Mouse (Mus musculus) neural tube, embryonic 15.5 days (tissue): ENCODE measurements around the gene Slc28a2. TPM values are rescaled to one million over a fixed set of nuclear protein-coding genes. Genes with fewer than 3 reads are reported as not detected.
"Not testable (repeated sequence)": the region's sequence is repeated elsewhere in the genome, so short reads cannot be mapped to it uniquely, and the experiment has no call there.

Source experiments
- ATAC-seq: fragments of 200-750 bp; cut with Nextera tagmentation; 2 replicates; pipeline ENCODE4 v1.8.0; 2017; ENCODE audit warnings: mild to moderate bottlenecking, moderate TSS enrichment, moderate library complexity; ENCODE audit not compliant: low FRiP score
- H3K27ac ChIP-seq: fragments of 300-500 bp; sonication (generic); replicated peaks from 2 replicates; pipeline ENCODE4 v1.5.1; 2015; ENCODE audit warnings: mild to moderate bottlenecking, inconsistent platforms
- H3K27me3 ChIP-seq: fragments of 300-500 bp; sonication (generic); replicated peaks from 2 replicates; pipeline ENCODE4 v1.6.1; 2015; ENCODE audit warnings: inconsistent platforms
- H3K36me3 ChIP-seq: fragments of 300-500 bp; sonication (generic); 2 replicates; pipeline ENCODE4 v1.6.1; 2015; ENCODE audit warnings: inconsistent platforms
- H3K4me1 ChIP-seq: fragments of 300-500 bp; sonication (generic); 2 replicates; pipeline ENCODE4 v1.6.1; 2015; ENCODE audit warnings: inconsistent platforms
- H3K4me2 ChIP-seq: fragments of 300-500 bp; sonication (generic); 2 replicates; pipeline ENCODE4 v1.6.1; 2015; ENCODE audit warnings: inconsistent platforms, mild to moderate bottlenecking, moderate library complexity
- H3K4me3 ChIP-seq: fragments of 300-500 bp; sonication (generic); replicated peaks from 2 replicates; pipeline ENCODE4 v1.5.1; 2015; ENCODE audit warnings: mild to moderate bottlenecking, inconsistent platforms
- H3K9ac ChIP-seq: fragments of 300-500 bp; sonication (generic); replicated peaks from 2 replicates; pipeline ENCODE4 v1.6.1; 2015; ENCODE audit warnings: mild to moderate bottlenecking, inconsistent platforms
- H3K9me3 ChIP-seq: fragments of 300-500 bp; sonication (generic); replicated peaks from 2 replicates; pipeline ENCODE4 v1.6.1; 2016; ENCODE audit warnings: inconsistent platforms
- WGBS: fragments of 180-500 bp; shearing (Covaris S2); methylation state at CpG from one replicate; pipeline ENCODE4 v1.1.7; 2015; ENCODE audit warnings: mixed read lengths; 5-methylcytosine and 5-hydroxymethylcytosine counted together
- polyA plus RNA-seq: library from polyadenylated mRNA; unstranded; fragments of >200 nt; fragmentation: Nextera tagmentation; extraction: Ambion mirVana; gene quantifications from 2 replicates; pipeline ENCODE4 v1.2.1, GENCODE M21; 2015

Gene Slc28a2
- polyA plus RNA-seq, 1 experiment from 2014 or later: not detected

DNA sequence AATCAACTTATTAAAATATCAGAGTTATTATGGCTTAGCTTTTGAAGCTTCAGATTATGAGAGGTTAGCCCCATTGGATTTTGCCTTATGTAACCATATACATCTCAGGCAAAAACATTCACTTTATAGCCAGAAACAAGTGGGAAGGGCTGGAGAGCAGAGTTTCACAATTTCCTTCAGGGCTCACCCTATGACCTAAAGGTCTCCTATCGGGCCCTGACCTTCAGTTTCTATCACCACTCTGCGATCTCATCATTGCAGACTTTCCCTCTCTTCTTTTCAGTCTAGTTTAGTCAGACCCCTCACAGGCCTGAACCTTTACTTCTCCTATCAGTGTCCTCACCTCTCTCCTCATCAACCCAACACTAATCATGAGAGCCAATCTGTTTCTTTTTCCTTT is 18.7 kb upstream of the Slc28a2 start:
- H3K9me3 ChIP-seq: no peaks in the 10 kb centered on the region
- H3K36me3 ChIP-seq: no peaks in the 10 kb centered on the region
- H3K9ac ChIP-seq: no peak overlapping the region
- no peak overlapping the region for H3K27ac ChIP-seq
- H3K4me3 ChIP-seq: no peak overlapping the region
- ATAC-seq: no peak
- no peaks in the 10 kb centered on the region for H3K4me1 ChIP-seq
- no peaks in the 10 kb centered on the region for H3K27me3 ChIP-seq
- no peak overlapping the region for H3K4me2 ChIP-seq
- 90% methylated on average over 2 of the region's 2 CpGs for WGBS

DNA sequence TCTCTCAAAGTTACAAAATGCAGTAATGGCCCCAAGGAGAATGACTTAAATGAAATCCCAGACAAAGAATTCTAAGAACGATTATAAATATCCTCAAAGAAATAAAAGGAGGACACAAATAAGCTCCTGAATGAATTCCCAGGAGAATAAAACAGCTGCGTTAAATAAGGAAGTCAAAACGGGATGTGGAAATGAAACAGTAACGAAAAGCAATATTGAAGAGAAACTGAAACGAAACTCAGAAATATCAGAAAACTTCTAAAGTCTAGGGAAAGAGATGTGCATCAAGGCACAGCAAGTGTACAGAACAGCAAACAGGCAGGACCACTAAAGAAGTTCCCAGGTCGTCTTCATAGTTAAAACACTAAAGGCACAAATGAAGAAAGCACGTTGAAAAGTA is 17.3 kb upstream of the Slc28a2 start:
- H3K27ac ChIP-seq: no peak overlapping the region
- H3K4me2 ChIP-seq: no peak overlapping the region
- no peaks in the 10 kb centered on the region for H3K4me1 ChIP-seq
- no peak for ATAC-seq
- H3K4me3 ChIP-seq: no peak overlapping the region
- H3K27me3 ChIP-seq: no peaks in the 10 kb centered on the region
- WGBS: 82% methylated on average over 7 of the region's 7 CpGs
- H3K9me3 ChIP-seq: no peaks in the 10 kb centered on the region
- H3K9ac ChIP-seq: no peak overlapping the region
- no peaks in the 10 kb centered on the region for H3K36me3 ChIP-seq

GRCm38 (mm10) chr2:122426645-122427044 is 368 bp downstream of the Slc28a2 start:
- H3K27ac ChIP-seq, H3K4me3 ChIP-seq, H3K9me3 ChIP-seq, H3K36me3 ChIP-seq, ATAC-seq, H3K9ac ChIP-seq, H3K4me1 ChIP-seq, H3K27me3 ChIP-seq, H3K4me2 ChIP-seq: not testable (repeated sequence)
- 85% methylated on average over 2 of the region's 2 CpGs for WGBS

- WGBS: 91% methylated on average over 5 of the region's 5 CpGs
- not testable (repeated sequence) for H3K36me3 ChIP-seq, H3K4me2 ChIP-seq, H3K9ac ChIP-seq, H3K4me3 ChIP-seq, H3K27ac ChIP-seq, H3K27me3 ChIP-seq, ATAC-seq, H3K9me3 ChIP-seq, H3K4me1 ChIP-seq
Observed at GRCm38 (mm10) chr2:122438706-122439482, 12.6 kb downstream of the Slc28a2 start.

- ATAC-seq, H3K36me3 ChIP-seq, H3K4me2 ChIP-seq, H3K4me3 ChIP-seq, H3K27ac ChIP-seq, H3K9me3 ChIP-seq, H3K4me1 ChIP-seq, H3K27me3 ChIP-seq, H3K9ac ChIP-seq: not testable (repeated sequence)
- 29% methylated on average over 1 of the region's 3 CpGs for WGBS
Observed at GRCm38 (mm10) chr2:122440521-122440920, 14.2 kb downstream of the Slc28a2 start.

DNA sequence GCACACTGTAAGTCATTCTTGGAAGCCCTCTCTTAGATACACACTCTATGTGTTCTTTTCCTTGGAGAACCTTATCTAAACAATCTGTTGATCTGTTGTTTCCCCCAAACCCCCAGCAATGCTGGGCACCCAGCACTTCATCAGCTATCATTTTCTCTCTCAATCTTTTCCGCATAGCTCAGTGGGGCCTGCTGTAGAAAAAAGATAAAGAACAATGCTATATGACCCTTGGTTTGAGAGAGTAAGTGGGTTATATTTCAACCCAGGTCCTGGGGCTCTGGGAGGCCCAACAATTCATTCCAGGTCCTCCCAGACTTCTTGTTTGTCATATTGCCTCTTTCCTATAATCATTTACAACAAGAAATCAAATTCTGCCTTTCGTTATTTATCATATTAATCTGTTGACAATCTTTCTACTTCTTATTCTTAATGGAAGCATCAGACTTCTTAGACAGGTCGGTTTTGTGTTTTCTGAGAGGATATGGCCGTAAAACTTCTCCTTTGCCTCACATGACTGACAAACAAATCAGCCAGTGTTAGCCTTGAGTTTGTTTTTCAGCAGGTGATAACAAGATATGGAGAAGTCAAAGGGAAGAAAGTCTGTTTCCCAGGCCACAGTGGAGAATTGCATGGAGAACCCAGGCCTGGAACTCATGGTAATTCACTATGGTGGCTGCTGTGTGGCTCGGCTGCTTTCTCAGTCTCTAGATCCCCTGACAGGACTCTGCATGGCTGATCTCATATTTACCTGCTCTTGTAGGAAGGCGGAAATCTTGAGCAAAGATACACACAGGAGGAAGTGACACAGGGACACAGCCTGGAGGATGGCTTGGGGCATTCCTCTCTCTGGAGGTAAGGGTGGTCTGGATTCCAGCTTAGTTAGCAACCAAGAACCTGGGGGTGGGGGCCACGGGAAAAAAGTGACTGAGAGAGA is 15.0 kb downstream of the Slc28a2 start:
- H3K4me2 ChIP-seq: no peak overlapping the region
- no peak overlapping the region for H3K9ac ChIP-seq
- H3K36me3 ChIP-seq: no peaks in the 10 kb centered on the region
- no peak overlapping the region for H3K27ac ChIP-seq
- WGBS: 90% methylated on average over 7 of the region's 7 CpGs
- ATAC-seq: no peak
- H3K27me3 ChIP-seq: no peaks in the 10 kb centered on the region
- no peaks in the 10 kb centered on the region for H3K4me1 ChIP-seq
- H3K9me3 ChIP-seq: no peaks in the 10 kb centered on the region
- no peak overlapping the region for H3K4me3 ChIP-seq

GRCm38 (mm10) chr2:122450351-122450750 is 24.1 kb downstream of the Slc28a2 start:
- no peak for ATAC-seq

DNA sequence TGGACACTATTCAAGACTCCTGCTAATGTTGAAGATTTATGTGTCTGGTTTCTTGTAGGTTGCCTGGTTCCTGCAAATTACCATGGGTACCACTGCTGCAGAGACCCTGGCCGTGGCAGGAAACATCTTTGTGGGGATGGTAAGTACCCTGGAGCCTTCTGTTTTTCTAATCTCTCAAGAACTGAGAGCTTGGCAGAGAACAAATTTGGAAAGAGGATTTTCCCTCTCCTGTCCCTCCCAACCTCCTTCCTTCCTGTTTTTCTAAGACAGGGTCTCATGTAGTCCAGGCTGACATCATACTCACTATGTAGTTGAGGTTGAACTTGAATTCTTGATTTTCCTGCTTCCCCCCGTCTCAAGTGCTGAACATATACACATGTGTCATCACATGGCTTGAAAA is 26.1 kb downstream of the Slc28a2 start:
- Histone ChIP-seq H3K9ac (no peak overlapping the region), H3K9me3 (no peaks in the 10 kb centered on the region), H3K4me3 (no peak overlapping the region), H3K4me2 (no peak overlapping the region), H3K27me3 (no peaks in the 10 kb centered on the region), H3K36me3 (no peaks in the 10 kb centered on the region), H3K27ac (no peak overlapping the region; the same call in 1 of the 2 replicates), H3K4me1 (no peaks in the 10 kb centered on the region)
- no peak; the same call in 1 of the 2 replicates for ATAC-seq
- WGBS: 69% methylated on average over 2 of the region's 2 CpGs

More at GRCm38 (mm10) chr2:122450351-122450750, 24.1 kb downstream of the Slc28a2 start:
- Histone ChIP-seq H3K4me3 (no peak overlapping the region), H3K27ac (no peak overlapping the region), H3K4me1 (no peaks in the 10 kb centered on the region), H3K9ac (no peak overlapping the region), H3K36me3 (no peaks in the 10 kb centered on the region), H3K9me3 (no peaks in the 10 kb centered on the region), H3K4me2 (no peak overlapping the region), H3K27me3 (no peaks in the 10 kb centered on the region)
- WGBS: 87% methylated on average over 4 of the region's 4 CpGs

DNA sequence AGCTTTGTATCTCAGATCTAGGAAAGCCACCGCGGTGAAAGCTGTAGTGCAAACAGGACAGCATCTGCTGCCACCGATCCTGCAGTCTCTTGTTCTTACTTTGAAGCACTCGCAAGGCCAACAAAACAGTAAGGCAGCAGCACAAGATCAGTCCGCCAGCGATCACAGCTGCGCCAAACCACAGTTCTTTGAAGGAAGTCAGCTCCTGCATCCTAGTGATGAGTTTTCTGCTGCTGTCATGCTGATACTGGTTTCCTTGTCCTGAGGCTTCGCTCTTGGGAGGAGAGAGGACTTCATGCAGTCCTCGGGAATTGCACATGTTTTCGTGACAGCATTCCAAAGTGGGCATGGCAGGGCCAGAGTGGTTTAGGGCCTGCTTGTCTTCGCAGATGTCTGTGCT is 40.6 kb downstream of the Slc28a2 start:
- 34% methylated on average over 11 of the region's 11 CpGs for WGBS
- Histone ChIP-seq H3K4me1 (peaks cover 10% of the 10 kb centered on the region), H3K9me3 (no peaks in the 10 kb centered on the region), H3K36me3 (no peaks in the 10 kb centered on the region), H3K9ac (peak overlapping the region; percentile 59), H3K27me3 (no peaks in the 10 kb centered on the region), H3K4me3 (peak overlapping the region; percentile 59), H3K27ac (no peak overlapping the region; the same call in 1 of the 2 replicates), H3K4me2 (peak overlapping the region; percentile 95)
- ATAC-seq: no peak

DNA sequence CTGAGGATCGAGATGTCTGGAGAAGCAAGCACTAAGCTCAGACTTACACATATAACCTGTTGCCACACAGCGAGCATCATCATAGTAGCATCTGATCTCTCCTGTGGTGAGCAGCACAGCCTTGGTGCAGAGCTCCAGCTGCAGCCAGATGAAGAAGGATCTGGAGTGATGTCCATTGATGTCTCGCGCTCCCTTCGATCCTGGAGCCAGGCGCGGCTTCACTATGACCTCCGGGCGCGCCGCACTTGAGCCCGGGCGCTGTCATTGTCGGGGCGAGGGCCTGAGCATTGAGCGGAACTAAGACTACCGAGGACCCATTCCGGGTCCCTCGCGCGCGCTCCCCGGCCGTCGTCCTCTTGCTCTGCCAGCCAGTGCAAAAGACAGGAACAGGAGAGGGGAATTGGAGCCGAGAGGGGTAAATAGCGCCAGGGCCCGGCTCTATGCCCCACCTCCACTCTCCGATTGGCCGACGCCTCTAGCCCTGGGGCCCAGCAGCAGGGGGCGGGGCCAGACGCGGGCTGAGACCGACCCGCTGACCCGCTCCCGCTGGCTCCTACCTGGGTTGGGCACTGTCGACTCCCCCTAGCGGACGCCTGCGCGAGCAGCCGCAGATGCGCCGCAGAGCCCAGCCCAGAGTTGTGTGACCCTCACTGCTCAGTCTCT is 41.2 kb downstream of the Slc28a2 start:
- Histone ChIP-seq H3K9ac (peak overlapping the region; percentile 59), H3K4me2 (peak overlapping the region; percentile 95), H3K4me1 (peaks cover 10% of the 10 kb centered on the region), H3K4me3 (peak overlapping the region; percentile 59), H3K27ac (no peak overlapping the region; the same call in 1 of the 2 replicates), H3K9me3 (no peaks in the 10 kb centered on the region), H3K36me3 (no peaks in the 10 kb centered on the region), H3K27me3 (no peaks in the 10 kb centered on the region)
- WGBS: 1% methylated on average over 46 of the region's 46 CpGs
- peak; percentile 99 for ATAC-seq

- H3K9ac ChIP-seq: no peak overlapping the region
- no peak overlapping the region for H3K27ac ChIP-seq
- no peaks in the 10 kb centered on the region for H3K27me3 ChIP-seq
- WGBS: 96% methylated on average over 3 of the region's 3 CpGs
- peaks cover 10% of the 10 kb centered on the region for H3K4me1 ChIP-seq
- ATAC-seq: no peak
- H3K36me3 ChIP-seq: no peaks in the 10 kb centered on the region
- no peak overlapping the region for H3K4me2 ChIP-seq
- no peak overlapping the region for H3K4me3 ChIP-seq
- no peaks in the 10 kb centered on the region for H3K9me3 ChIP-seq
Observed at GRCm38 (mm10) chr2:122469221-122469620, 42.9 kb downstream of the Slc28a2 start.
